Mouse (Mus musculus) induced T-regulatory cell, adult 2 months (primary cell): Measurements from ENCODE around the gene Ciapin1.

Experiments
- DNase-seq: peaks from one replicate; pipeline ENCODE4 v3.0.0-alpha.2; 2012; ENCODE audit warnings: low read depth

Ciapin1 gene

GRCm38 (mm10) chr8:94778895-94779533 lies 59.1 kb downstream of the Ciapin1 start:
- DNase-seq: peak; percentile 56

GRCm38 (mm10) chr8:94778473-94778872 lies 59.7 kb downstream of the Ciapin1 start:
- DNase-seq: no peak

GRCm38 (mm10) chr8:94778036-94778435 lies 60.1 kb downstream of the Ciapin1 start:
- no peak for DNase-seq

GRCm38 (mm10) chr8:94776346-94776745 lies 61.8 kb downstream of the Ciapin1 start:
- DNase-seq: no peak

- DNase-seq: no peak
These were observed 63.6 kb downstream of the Ciapin1 start for GRCm38 (mm10) chr8:94774601-94775000.

GRCm38 (mm10) chr8:94773700-94774171 lies 64.4 kb downstream of the Ciapin1 start:
- DNase-seq: no peak

- no peak for DNase-seq
These were observed 65.1 kb downstream of the Ciapin1 start for GRCm38 (mm10) chr8:94773048-94773447.

- DNase-seq: no peak
These were observed 66.1 kb downstream of the Ciapin1 start, which contains the start of gene Cx3cl1 for GRCm38 (mm10) chr8:94771941-94772670. Gene Cx3cl1, plus strand, starts transcription at chr8:94772009.

- no peak for DNase-seq
These were observed 67.2 kb downstream of the Ciapin1 start for GRCm38 (mm10) chr8:94770945-94771344.
